Mouse (Mus musculus) limb, embryonic 10.5 days (tissue): ENCODE results near the gene Nkapd1. TPM values are rescaled to one million over a fixed set of nuclear protein-coding genes. Genes with fewer than 3 reads are reported as not detected.

ENCODE experiments used
- DNase-seq: peaks from one replicate; pipeline ENCODE4 v3.0.0-alpha.2; 2017; ENCODE audit warnings: low spot score
- H3K27ac ChIP-seq: fragments of 300-500 bp; sonication (generic); 2 replicates; pipeline ENCODE4 v1.5.1; 2016; ENCODE audit warnings: mild to moderate bottlenecking
- H3K27me3 ChIP-seq: fragments of 300-500 bp; sonication (generic); 2 replicates; pipeline ENCODE4 v1.6.1; 2016; ENCODE audit warnings: low read depth, mild to moderate bottlenecking; ENCODE audit not compliant: poor library complexity, severe bottlenecking
- H3K36me3 ChIP-seq: fragments of 300-500 bp; sonication (generic); 2 replicates; pipeline ENCODE4 v1.6.1; 2016; ENCODE audit warnings: mild to moderate bottlenecking, moderate library complexity
- H3K4me1 ChIP-seq: fragments of 300-500 bp; sonication (generic); 2 replicates; pipeline ENCODE4 v1.6.1; 2016
- H3K4me3 ChIP-seq: fragments of 300-500 bp; sonication (generic); 2 replicates; pipeline ENCODE4 v1.5.1; 2016; ENCODE audit warnings: mild to moderate bottlenecking, moderate library complexity
- H3K9me3 ChIP-seq: fragments of 300-500 bp; sonication (generic); replicated peaks from 2 replicates; pipeline ENCODE4 v1.6.1; 2016; ENCODE audit warnings: mild to moderate bottlenecking
- WGBS: fragments of 180-500 bp; shearing (Covaris S2); methylation state at CpG from one replicate; pipeline ENCODE4 v1.1.7; 2016; 5-methylcytosine and 5-hydroxymethylcytosine counted together
- polyA plus RNA-seq: library from polyadenylated mRNA; unstranded; fragments of >200 nt; fragmentation: Nextera tagmentation; extraction: Ambion mirVana; gene quantifications from 2 replicates; pipeline ENCODE4 v1.2.1, GENCODE M21; 2016

The Nkapd1 gene
- polyA plus RNA-seq, result 20.4 and 21.3 TPM in 2 replicates

GRCm38 (mm10) chr9:50616766-50617603, at the start of gene Nkapd1, which contains the start of gene Pih1d2:
Gene Nkapd1 (minus strand): TSS chr9:50617464.
Gene Pih1d2 (plus strand): TSS chr9:50617321.
- H3K27ac ChIP-seq, result peak within 1 kb of the TSS; percentile 93
- H3K27me3 ChIP-seq, result no peaks in the 10 kb centered on the region
- peak within 1 kb of the TSS; percentile 89 for H3K4me3 ChIP-seq
- under 1% methylated on average over 81 of the region's 81 CpGs for WGBS
- DNase-seq, result peak; percentile 90
- H3K36me3 ChIP-seq, result peaks cover 33% of the 10 kb centered on the region
- H3K4me1 ChIP-seq, result peaks cover 8% of the 10 kb centered on the region
- H3K9me3 ChIP-seq, result no peaks in the 10 kb centered on the region

DNA sequence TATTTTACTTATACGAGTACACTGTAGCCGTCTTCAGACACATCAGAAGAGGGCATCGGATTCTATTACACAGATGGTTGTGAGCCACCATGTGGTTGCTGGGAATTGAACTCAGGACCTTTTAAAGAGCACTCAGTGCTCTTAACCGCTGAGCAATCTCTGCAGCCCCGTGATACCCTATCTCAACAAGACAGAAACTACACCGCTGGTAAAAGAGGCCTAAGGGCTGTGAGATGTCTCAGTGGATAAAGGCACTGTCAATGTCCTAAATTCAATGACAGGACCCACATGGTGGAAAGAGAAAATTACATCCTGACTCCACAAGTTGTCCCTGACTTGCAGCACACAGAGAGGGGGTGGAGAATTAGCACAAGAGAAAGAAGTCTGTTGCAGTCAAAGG, 49.2 kb upstream of the Nkapd1 start:
- DNase-seq, result no peak
- H3K4me3 ChIP-seq, result no peak overlapping the region
- H3K36me3 ChIP-seq, result peaks cover 73% of the 10 kb centered on the region
- 87% methylated on average over 6 of the region's 6 CpGs for WGBS
- no peaks in the 10 kb centered on the region for H3K27me3 ChIP-seq
- H3K4me1 ChIP-seq, result no peaks in the 10 kb centered on the region
- H3K27ac ChIP-seq, result no peak overlapping the region
- H3K9me3 ChIP-seq, result no peaks in the 10 kb centered on the region

DNA sequence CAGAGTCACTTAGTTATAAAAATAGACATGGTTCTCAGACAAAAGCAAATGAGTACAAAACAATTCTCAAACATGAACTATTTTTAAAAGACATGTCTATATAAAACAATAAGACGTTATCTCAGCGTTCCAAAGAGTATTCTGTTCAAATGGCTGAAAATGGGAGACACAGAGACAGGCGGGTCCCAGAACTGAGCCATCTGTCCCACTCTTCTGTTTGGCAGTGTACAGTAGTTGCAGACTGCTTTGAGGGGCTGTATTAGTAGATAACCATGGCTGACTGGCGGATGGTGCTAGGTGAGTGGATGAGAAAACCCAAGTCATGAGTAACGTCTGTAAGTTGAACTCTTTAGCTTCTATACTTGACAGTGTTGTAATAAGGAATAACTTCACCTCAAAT, 47.6 kb upstream of the Nkapd1 start:
- no peak overlapping the region for H3K4me3 ChIP-seq
- peaks cover 4% of the 10 kb centered on the region for H3K4me1 ChIP-seq
- WGBS, result 92% methylated on average over 5 of the region's 5 CpGs
- peaks cover 68% of the 10 kb centered on the region for H3K36me3 ChIP-seq
- H3K27me3 ChIP-seq, result no peaks in the 10 kb centered on the region
- H3K9me3 ChIP-seq, result no peaks in the 10 kb centered on the region
- no peak for DNase-seq
- H3K27ac ChIP-seq, result no peak overlapping the region

DNA sequence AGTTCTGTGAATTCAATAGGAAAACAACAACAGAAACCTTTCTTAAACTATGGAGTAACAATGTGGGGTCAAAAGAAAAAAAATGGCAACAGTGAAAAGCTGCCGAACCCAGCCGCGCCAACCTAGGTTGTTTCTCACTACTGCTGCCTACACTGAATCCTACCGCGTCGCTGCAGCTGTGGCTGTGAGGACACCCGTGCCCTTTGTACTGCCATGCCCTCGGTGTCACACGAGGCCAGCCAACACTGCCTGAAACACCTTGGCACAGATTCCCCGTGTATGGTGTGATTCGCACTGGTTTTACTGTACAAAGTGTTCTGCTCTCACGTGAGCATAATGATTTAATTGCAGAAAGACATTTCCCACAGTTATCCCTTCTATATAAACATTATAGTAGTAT, 43.2 kb upstream of the Nkapd1 start:
- Histone ChIP-seq H3K36me3 (peaks cover 49% of the 10 kb centered on the region), H3K27me3 (no peaks in the 10 kb centered on the region), H3K4me1 (peaks cover 17% of the 10 kb centered on the region), H3K27ac (peak overlapping the region; percentile 94; the same call in 1 of the 2 replicates), H3K9me3 (no peaks in the 10 kb centered on the region), H3K4me3 (peak overlapping the region; percentile 96)
- WGBS, result 25% methylated on average over 12 of the region's 12 CpGs
- DNase-seq, result peak; percentile 45

- peak; percentile 91 for DNase-seq
- Histone ChIP-seq H3K9me3 (no peaks in the 10 kb centered on the region), H3K27ac (peak within 1 kb of the TSS; percentile 94), H3K27me3 (no peaks in the 10 kb centered on the region), H3K4me3 (peak within 1 kb of the TSS; percentile 96), H3K4me1 (peaks cover 17% of the 10 kb centered on the region), H3K36me3 (peaks cover 49% of the 10 kb centered on the region)
- under 1% methylated on average over 63 of the region's 63 CpGs for WGBS
These were observed 42.3 kb upstream of the Nkapd1 start, which contains the start of gene Dlat for GRCm38 (mm10) chr9:50659392-50660217. Gene Dlat (minus strand): TSS chr9:50659780.

GRCm38 (mm10) chr9:50658941-50659388, 41.7 kb upstream of the Nkapd1 start:
- Histone ChIP-seq H3K9me3 (no peaks in the 10 kb centered on the region), H3K27me3 (no peaks in the 10 kb centered on the region), H3K27ac (peak overlapping the region; percentile 94), H3K4me1 (peaks cover 17% of the 10 kb centered on the region), H3K36me3 (peaks cover 49% of the 10 kb centered on the region), H3K4me3 (peak overlapping the region; percentile 96)
- DNase-seq, result no peak
- under 1% methylated on average over 28 of the region's 28 CpGs for WGBS

DNA sequence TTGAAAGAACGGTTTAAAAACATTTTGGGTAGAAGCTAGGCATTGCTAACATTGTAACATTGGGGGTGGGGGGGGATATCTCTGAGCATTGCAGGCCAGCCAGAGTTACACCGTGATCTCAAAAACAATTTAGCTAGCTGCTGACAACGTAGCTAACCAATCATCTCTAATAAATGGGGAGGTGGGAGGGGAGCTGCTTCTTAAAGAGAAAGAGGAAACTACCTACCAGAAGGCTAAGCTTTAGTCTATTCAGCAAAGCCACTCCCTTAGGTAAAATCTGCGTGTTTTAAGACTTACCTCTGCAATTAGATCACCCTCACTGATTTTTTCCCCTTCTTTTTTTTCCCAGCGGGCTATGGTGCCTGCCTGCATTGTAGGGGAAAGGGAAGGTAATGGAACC, 41.1 kb upstream of the Nkapd1 start:
- no peaks in the 10 kb centered on the region for H3K27me3 ChIP-seq
- 0 out of 2 replicates have a peak overlapping the region, but pooled peaks have one; percentile 94 for H3K27ac ChIP-seq
- H3K4me3 ChIP-seq, result peak overlapping the region; percentile 96
- no peak for DNase-seq
- H3K4me1 ChIP-seq, result peaks cover 17% of the 10 kb centered on the region
- no peaks in the 10 kb centered on the region for H3K9me3 ChIP-seq
- peaks cover 49% of the 10 kb centered on the region for H3K36me3 ChIP-seq
- WGBS, result 37% methylated on average over 5 of the region's 5 CpGs

- H3K27ac ChIP-seq, result no peak overlapping the region
- no peak overlapping the region for H3K4me3 ChIP-seq
- H3K4me1 ChIP-seq, result no peaks in the 10 kb centered on the region
- H3K9me3 ChIP-seq, result no peaks in the 10 kb centered on the region
- DNase-seq, result no peak
- H3K36me3 ChIP-seq, result peaks cover 98% of the 10 kb centered on the region
- 97% methylated on average over 10 of the region's 10 CpGs for WGBS
- H3K27me3 ChIP-seq, result no peaks in the 10 kb centered on the region
These were observed 33.2 kb upstream of the Nkapd1 start for GRCm38 (mm10) chr9:50650503-50650902.

DNA sequence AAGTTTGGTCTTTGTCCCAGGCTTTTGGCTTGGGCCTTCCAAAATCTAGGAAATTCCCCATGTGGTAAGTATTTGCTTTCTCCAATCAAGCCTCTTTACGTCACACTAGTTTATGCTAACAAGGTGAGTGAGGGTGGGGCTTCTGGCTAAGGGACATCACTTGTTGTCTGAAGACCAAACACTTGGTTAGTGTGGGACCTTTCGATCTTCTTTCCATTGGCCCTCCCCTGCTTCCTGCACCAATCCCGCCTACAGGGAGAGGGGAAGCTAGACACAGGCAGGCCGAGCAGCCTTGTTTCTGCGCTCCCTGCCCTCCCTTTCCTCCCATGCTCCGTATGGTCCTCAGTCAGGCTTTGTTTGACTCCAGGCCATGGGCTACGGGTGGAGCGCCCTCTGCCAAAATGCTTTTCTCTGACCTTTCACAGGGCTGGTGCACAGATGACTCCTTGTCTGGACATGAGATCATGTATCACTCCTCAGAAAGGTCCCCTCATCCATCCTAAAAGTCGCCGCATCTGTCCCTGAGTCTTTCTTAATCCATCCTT, 29.6 kb upstream of the Nkapd1 start:
- Histone ChIP-seq H3K4me3 (no peak overlapping the region), H3K27ac (no peak overlapping the region), H3K9me3 (no peaks in the 10 kb centered on the region), H3K36me3 (peaks cover 95% of the 10 kb centered on the region), H3K4me1 (no peaks in the 10 kb centered on the region), H3K27me3 (no peaks in the 10 kb centered on the region)
- DNase-seq, result no peak
- 84% methylated on average over 10 of the region's 10 CpGs for WGBS

GRCm38 (mm10) chr9:50634270-50634669, 17.0 kb upstream of the Nkapd1 start:
- no peak overlapping the region for H3K4me3 ChIP-seq
- no peak overlapping the region for H3K27ac ChIP-seq
- H3K27me3 ChIP-seq, result no peaks in the 10 kb centered on the region
- DNase-seq, result no peak
- H3K36me3 ChIP-seq, result peaks cover 73% of the 10 kb centered on the region
- 97% methylated on average over 11 of the region's 11 CpGs for WGBS
- H3K4me1 ChIP-seq, result no peaks in the 10 kb centered on the region
- no peaks in the 10 kb centered on the region for H3K9me3 ChIP-seq

GRCm38 (mm10) chr9:50633059-50633458, 15.8 kb upstream of the Nkapd1 start:
- Histone ChIP-seq H3K36me3 (peaks cover 61% of the 10 kb centered on the region), H3K4me3 (no peak overlapping the region), H3K9me3 (no peaks in the 10 kb centered on the region), H3K27ac (no peak overlapping the region), H3K4me1 (no peaks in the 10 kb centered on the region), H3K27me3 (no peaks in the 10 kb centered on the region)
- WGBS, result 65% methylated on average over 2 of the region's 2 CpGs
- no peak for DNase-seq

DNA sequence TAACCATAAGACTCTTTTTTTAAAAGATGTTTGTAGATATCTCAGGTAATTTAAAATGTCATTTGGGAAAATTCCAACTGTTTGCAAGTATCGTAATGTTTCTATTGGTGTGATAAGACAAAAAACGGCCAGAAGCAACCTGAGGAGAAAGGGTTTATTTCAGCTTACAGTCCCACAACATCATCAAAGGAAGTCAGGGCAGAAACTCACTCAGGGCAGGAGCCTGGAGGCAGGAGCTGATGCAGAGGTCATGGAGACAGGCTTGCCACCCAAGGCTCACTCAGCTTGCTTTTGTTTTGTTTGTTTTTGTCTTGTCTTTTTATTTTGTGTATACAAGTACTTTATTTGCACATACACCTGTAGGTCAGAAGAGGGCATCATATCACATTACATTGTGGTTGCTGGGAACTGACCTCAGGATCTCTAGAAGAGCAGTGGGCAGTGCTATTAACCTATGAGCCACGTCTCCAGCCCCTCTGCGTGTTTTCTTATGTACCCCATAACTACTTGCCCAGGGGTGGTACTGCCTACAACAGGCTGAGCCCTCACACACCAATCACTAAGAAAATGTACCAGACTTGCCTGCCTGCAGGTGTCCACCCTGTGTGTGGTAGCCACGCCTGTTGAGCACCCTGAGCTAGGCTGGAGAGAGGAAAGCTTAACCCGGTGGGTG, 14.9 kb upstream of the Nkapd1 start:
- 85% methylated on average over 6 of the region's 6 CpGs for WGBS
- no peaks in the 10 kb centered on the region for H3K27me3 ChIP-seq
- DNase-seq, result no peak
- H3K4me1 ChIP-seq, result no peaks in the 10 kb centered on the region
- H3K27ac ChIP-seq, result no peak overlapping the region
- no peak overlapping the region for H3K4me3 ChIP-seq
- no peaks in the 10 kb centered on the region for H3K9me3 ChIP-seq
- H3K36me3 ChIP-seq, result peaks cover 52% of the 10 kb centered on the region
